Mouse (Mus musculus) thymus, adult 18-20 months (tissue): ENCODE data around the gene Morc2a.
"Not testable (repeated sequence)": the region's sequence is repeated elsewhere in the genome, so short reads cannot be mapped to it uniquely, and the experiment has no call there.

ENCODE experiments used
- DNase-seq, 2 experiments: peaks; one replicate each; pipeline ENCODE4 v3.0.0; 2022; ENCODE audit warnings: mixed read lengths in 2 of 2

Morc2a gene

GRCm38 (mm10) chr11:3648964-3649841 lies at the start of gene Morc2a:
Gene Morc2a (plus strand): TSS chr11:3649191.
- peak; percentile 94 to 96 for DNase-seq

- DNase-seq = not testable (repeated sequence)
Observed at GRCm38 (mm10) chr11:3601966-3602365, 47.0 kb upstream of the Morc2a start.

- peak in 1 of 2 experiments; percentile 7 for DNase-seq
Observed at GRCm38 (mm10) chr11:3602687-3603086, 46.3 kb upstream of the Morc2a start.

- DNase-seq = no peak
Observed at GRCm38 (mm10) chr11:3606456-3606855, 42.5 kb upstream of the Morc2a start.

- DNase-seq = no peak
Observed at GRCm38 (mm10) chr11:3615576-3615975, 33.4 kb upstream of the Morc2a start.

- DNase-seq = no peak
Observed at GRCm38 (mm10) chr11:3622826-3623225, 26.2 kb upstream of the Morc2a start.

GRCm38 (mm10) chr11:3624391-3625027 lies 24.5 kb upstream of the Morc2a start:
- no peak for DNase-seq

- peak in 1 of 2 experiments; percentile 7 for DNase-seq
Observed at GRCm38 (mm10) chr11:3628999-3629491, 19.9 kb upstream of the Morc2a start.

GRCm38 (mm10) chr11:3633269-3633668 lies 15.7 kb upstream of the Morc2a start:
- not testable (repeated sequence) for DNase-seq

GRCm38 (mm10) chr11:3647688-3648087 lies 1.3 kb upstream of the Morc2a start:
- no peak for DNase-seq

- DNase-seq = peak in 1 of 2 experiments; percentile 43
Observed at GRCm38 (mm10) chr11:3648305-3648963, 557 bp upstream of the Morc2a start.

- DNase-seq = no peak
Observed at GRCm38 (mm10) chr11:3650141-3650540, 1.1 kb downstream of the Morc2a start.

- no peak for DNase-seq
Observed at GRCm38 (mm10) chr11:3661964-3662363, 13.0 kb downstream of the Morc2a start.

GRCm38 (mm10) chr11:3667506-3667905 lies 18.5 kb downstream of the Morc2a start:
- no peak for DNase-seq

GRCm38 (mm10) chr11:3668768-3669167 lies 19.8 kb downstream of the Morc2a start:
- no peak for DNase-seq

GRCm38 (mm10) chr11:3669849-3670248 lies 20.9 kb downstream of the Morc2a start:
- DNase-seq = no peak

GRCm38 (mm10) chr11:3671000-3671628 lies 22.1 kb downstream of the Morc2a start:
- DNase-seq = no peak

GRCm38 (mm10) chr11:3674545-3674944 lies 25.6 kb downstream of the Morc2a start:
- no peak for DNase-seq

GRCm38 (mm10) chr11:3676423-3676822 lies 27.4 kb downstream of the Morc2a start:
- no peak for DNase-seq

- no peak for DNase-seq
Observed at GRCm38 (mm10) chr11:3677204-3677603, 28.2 kb downstream of the Morc2a start.

GRCm38 (mm10) chr11:3679771-3680170 lies 30.8 kb downstream of the Morc2a start:
- no peak for DNase-seq

GRCm38 (mm10) chr11:3683696-3684095 lies 34.7 kb downstream of the Morc2a start:
- DNase-seq = no peak

- DNase-seq = no peak
Observed at GRCm38 (mm10) chr11:3684232-3684631, 35.2 kb downstream of the Morc2a start.
